18 mouse cellular contexts compared by ENCODE assay signal in the genomic region with DNA sequence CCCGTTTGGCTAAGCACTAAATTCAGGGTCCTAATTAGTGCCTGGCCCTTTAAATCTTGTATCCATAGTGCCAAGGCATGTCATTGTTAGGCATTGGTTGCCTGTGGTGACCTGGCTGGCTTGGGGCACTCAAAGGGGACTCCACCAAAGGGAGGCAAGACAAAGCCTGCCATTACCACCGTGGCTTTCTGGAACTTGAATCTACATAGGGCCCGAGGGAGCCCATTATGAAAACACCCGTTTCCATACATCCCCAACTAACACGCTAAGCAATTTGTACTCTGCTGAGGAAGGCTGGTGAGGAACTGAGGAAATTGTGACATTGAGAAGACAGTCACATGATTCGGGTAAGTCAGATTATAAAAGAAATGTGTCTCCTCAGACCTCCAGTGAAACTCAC. TPM values are rescaled to one million over a fixed set of nuclear protein-coding genes. Genes with fewer than 3 reads are reported as not detected.
DNase-seq lines count a peak whose midpoint lies in the region; ATAC-seq and TF ChIP-seq lines count a peak whose summit lies in the region.
"Had no signal": no experiment of that assay in that cellular context is flagged by ENCODE, and none has a peak within 500 bp of the region (broad histone marks: within the 10 kb centered on the region; RNA-seq: fewer than 3 reads in every experiment).

No protein-coding gene starts in this region.

- H3K9ac ChIP-seq in forebrain, embryonic 16.5 days (replicated peaks; ENCODE audit: low read depth, low read length): no peak overlapping the region
- H3K9ac ChIP-seq in neural tube, embryonic 15.5 days (replicated peaks): no peak overlapping the region
- H3K9ac ChIP-seq: embryonic facial prominence, embryonic 12.5 days; liver, embryonic 14.5 days had no signal

- no peak overlapping the region for H3K4me3 ChIP-seq in forebrain, embryonic 16.5 days (replicated peaks; ENCODE audit: low read length)
- peak overlapping the region; percentile 22; the same call in 1 of the 2 replicates for H3K4me3 ChIP-seq in midbrain, embryonic 10.5 days
- H3K4me3 ChIP-seq in neural tube, embryonic 15.5 days (replicated peaks): no peak overlapping the region
- no peak overlapping the region for H3K4me3 ChIP-seq in thymus, adult 2 months (ENCODE audit: control insufficient read depth, insufficient read depth, low read length)
- H3K4me3 ChIP-seq: embryonic facial prominence, embryonic 12.5 days; layer of hippocampus, adult 2 months had no signal

- TF ChIP-seq CTCF in thymus, adult 2 months (IDR thresholded peaks at IDR 0.05; ENCODE audit: borderline replicate concordance, control insufficient read depth, extremely low read depth, insufficient read depth, low read length, poor library complexity): no peak

- H3K4me2 ChIP-seq in forebrain, embryonic 16.5 days (ENCODE audit: low read length): no peak overlapping the region; the same call in 1 of the 2 replicates
- H3K4me2 ChIP-seq in neural tube, embryonic 15.5 days: peak overlapping the region; percentile 26; the same call in 1 of the 2 replicates
- H3K4me2 ChIP-seq: embryonic facial prominence, embryonic 12.5 days had no signal

- TF ChIP-seq POLR2A in thymus, adult 2 months (IDR thresholded peaks at IDR 0.05; ENCODE audit: control insufficient read depth, extremely low read depth, insufficient read depth, low read length, poor library complexity): no peak

- WGBS in forebrain, embryonic 16.5 days: 3% methylated on average over 6 of the region's 6 CpGs
- 29% methylated on average over 6 of the region's 6 CpGs for WGBS in midbrain, embryonic 10.5 days
- 14% methylated on average over 6 of the region's 6 CpGs for WGBS in neural tube, embryonic 15.5 days
- 70% methylated on average over 6 of the region's 6 CpGs for WGBS in thymus, adult 2 months

- DNase-seq in heart, adult 11 months: peak; percentile 67
- DNase-seq in heart, adult 18-20 months: no peak
- DNase-seq in midbrain, embryonic 10.5 days (ENCODE audit: low spot score): peak; percentile 48
- DNase-seq in thymus, postnatal 36 days: no peak
- no peak for DNase-seq in layer of hippocampus, postnatal 14 days (ENCODE audit: low spot score in 2 of 2)
- no peak for DNase-seq in thymus, adult 2 months
- DNase-seq: cerebellum, adult 8-10 months; heart, postnatal 14 days; kidney, adult 8-10 months; left cerebral cortex, postnatal 4 days; lung, postnatal 36 days had no signal

- peak; percentile 55; the same call in 1 of the 2 replicates for ATAC-seq in forebrain, embryonic 16.5 days
- ATAC-seq in neural tube, embryonic 15.5 days (ENCODE audit: low FRiP score): no peak

- no peak overlapping the region for H3K27ac ChIP-seq in forebrain, embryonic 16.5 days (ENCODE audit: low read length)
- H3K27ac ChIP-seq in midbrain, embryonic 10.5 days (replicated peaks): peak overlapping the region; percentile 77
- no peak overlapping the region for H3K27ac ChIP-seq in neural tube, embryonic 15.5 days (replicated peaks)
- no peak overlapping the region for H3K27ac ChIP-seq in thymus, adult 2 months (ENCODE audit: control insufficient read depth, insufficient read depth, low read length)
- H3K27ac ChIP-seq: embryonic facial prominence, embryonic 12.5 days; layer of hippocampus, adult 2 months; liver, embryonic 14.5 days had no signal

- H3K27me3 ChIP-seq in forebrain, embryonic 16.5 days (replicated peaks; ENCODE audit: control insufficient read depth, insufficient read depth, low read length): no peaks in the 10 kb centered on the region
- no peaks in the 10 kb centered on the region for H3K27me3 ChIP-seq in midbrain, embryonic 10.5 days (ENCODE audit: low read depth, poor library complexity, severe bottlenecking)
- no peaks in the 10 kb centered on the region for H3K27me3 ChIP-seq in neural tube, embryonic 15.5 days (replicated peaks)
- no peaks in the 10 kb centered on the region for H3K27me3 ChIP-seq in thymus, adult 2 months (ENCODE audit: control insufficient read depth, insufficient read depth, low read length)
- H3K27me3 ChIP-seq: embryonic facial prominence, embryonic 12.5 days had no signal

- H3K36me3 ChIP-seq in forebrain, embryonic 16.5 days (ENCODE audit: control insufficient read depth, insufficient read depth): no peaks in the 10 kb centered on the region
- H3K36me3 ChIP-seq in midbrain, embryonic 10.5 days: no peaks in the 10 kb centered on the region
- H3K36me3 ChIP-seq in neural tube, embryonic 15.5 days: no peaks in the 10 kb centered on the region
- no peaks in the 10 kb centered on the region for H3K36me3 ChIP-seq in thymus, adult 2 months (ENCODE audit: control insufficient read depth, insufficient read depth, low read length)
- H3K36me3 ChIP-seq: embryonic facial prominence, embryonic 12.5 days had no signal

- H3K4me1 ChIP-seq in forebrain, embryonic 16.5 days (replicated peaks; ENCODE audit: control insufficient read depth, insufficient read depth, low read length): no peaks in the 10 kb centered on the region
- peaks cover 19% of the 10 kb centered on the region for H3K4me1 ChIP-seq in midbrain, embryonic 10.5 days
- peaks cover 5% of the 10 kb centered on the region; the same call in 1 of the 2 replicates for H3K4me1 ChIP-seq in neural tube, embryonic 15.5 days
- no peaks in the 10 kb centered on the region for H3K4me1 ChIP-seq in thymus, adult 2 months (replicated peaks; ENCODE audit: control insufficient read depth, insufficient read depth, low read length)
- H3K4me1 ChIP-seq: embryonic facial prominence, embryonic 12.5 days had no signal

- no peaks in the 10 kb centered on the region for H3K9me3 ChIP-seq in forebrain, embryonic 16.5 days (ENCODE audit: control insufficient read depth, low read length)
- H3K9me3 ChIP-seq in midbrain, embryonic 10.5 days (replicated peaks): no peaks in the 10 kb centered on the region
- H3K9me3 ChIP-seq in neural tube, embryonic 15.5 days (replicated peaks): no peaks in the 10 kb centered on the region
- H3K9me3 ChIP-seq: embryonic facial prominence, embryonic 12.5 days had no signal

RNA-seq across cellular contexts. Expression of a gene that starts 1.3 kb away (rescaled TPM):
- total RNA-seq in heart, adult 18-20 months (2021): 100 to 1,000 TPM; 256 to 257 TPM
- 10.8 and 10.9 TPM in 2 replicates for polyA plus RNA-seq in forebrain, embryonic 16.5 days (2015; fragmentation: Nextera tagmentation; extraction: Ambion mirVana)
- 4.4 and 4.5 TPM in 2 replicates for polyA plus RNA-seq in midbrain, embryonic 10.5 days (2016; fragmentation: Nextera tagmentation; extraction: Ambion mirVana)
- 18.1 and 19.3 TPM in 2 replicates for polyA plus RNA-seq in neural tube, embryonic 15.5 days (2015; fragmentation: Nextera tagmentation; extraction: Ambion mirVana)
- total RNA-seq in layer of hippocampus, postnatal 14 days (2021): 10 to 100 TPM; 71.5 to 79.2 TPM
- polyA plus RNA-seq in thymus, adult 2 months (2012; rRNA removed): 16.2 and 20.2 TPM in 2 replicates
- total RNA-seq: granulocyte monocyte progenitor cell, adult 5-6 weeks had no signal

RNA-seq across cellular contexts. Expression of a gene that starts 16.9 kb away (rescaled TPM):
- under 1 TPM; 0.41 to 0.74 TPM for total RNA-seq in heart, adult 18-20 months (2021)
- not detected in 2 replicates for polyA plus RNA-seq in forebrain, embryonic 16.5 days (2015; fragmentation: Nextera tagmentation; extraction: Ambion mirVana)
- polyA plus RNA-seq in midbrain, embryonic 10.5 days (2016; fragmentation: Nextera tagmentation; extraction: Ambion mirVana): not detected in 2 replicates
- not detected in 2 replicates for polyA plus RNA-seq in neural tube, embryonic 15.5 days (2015; fragmentation: Nextera tagmentation; extraction: Ambion mirVana)
- under 1 TPM; 0.12 to 0.17 TPM for total RNA-seq in layer of hippocampus, postnatal 14 days (2021)
- polyA plus RNA-seq in thymus, adult 2 months (2012; rRNA removed): 0.04 TPM in 1 of 2 replicates, not detected in the other
- total RNA-seq: granulocyte monocyte progenitor cell, adult 5-6 weeks had no signal
- polyA plus RNA-seq: embryonic facial prominence, embryonic 12.5 days; thymus, postnatal 0 days had no signal

Comparison
In these comparisons a context has a peak if more than half of its experiments do, and no peak if none do; other contexts are left out.
1. DNase-seq: peak in heart, adult 11 months (single experiment) and midbrain, embryonic 10.5 days (single experiment); none in heart, adult 18-20 months (0 of 2), thymus, postnatal 36 days (0 of 2), layer of hippocampus, postnatal 14 days (0 of 2) and thymus, adult 2 months (single experiment).